Mouse (Mus musculus) kidney, adult 11 months (tissue): ENCODE measurements around the gene Kctd17.

Experiments used
- DNase-seq: peaks from one replicate; pipeline ENCODE4 v3.0.0; 2022

The Kctd17 gene

DNA sequence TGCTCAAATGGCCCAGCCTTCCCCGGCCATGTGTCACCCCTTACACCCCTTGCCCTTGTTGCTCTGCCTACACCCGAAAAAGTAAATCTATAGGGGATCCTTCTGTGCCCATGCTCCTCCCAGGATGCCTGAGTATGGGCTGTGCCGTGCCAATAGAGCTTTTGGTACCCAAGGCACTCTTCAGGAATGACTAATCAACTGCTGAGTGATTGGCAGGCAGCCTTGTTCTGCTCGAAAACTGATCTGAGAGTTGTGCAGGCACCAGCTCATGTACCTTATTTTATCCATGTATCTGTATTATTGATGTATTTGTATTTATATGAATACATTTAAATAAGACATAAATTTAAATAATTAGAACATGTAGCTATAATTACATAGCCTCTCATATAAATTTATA is 58.7 kb downstream of the Kctd17 start:
- DNase-seq, result no peak
